Mouse (Mus musculus) thymus, adult 18-20 months (tissue): ENCODE data around the gene Pnmal1.
A peak's percentile ranks its signal among the peaks of the same experiment; 100 is the strongest.

Experiments
- DNase-seq, 2 experiments: peaks; one replicate each; pipeline ENCODE4 v3.0.0; 2022; ENCODE audit warnings: mixed read lengths in 2 of 2

The Pnmal1 gene

DNA sequence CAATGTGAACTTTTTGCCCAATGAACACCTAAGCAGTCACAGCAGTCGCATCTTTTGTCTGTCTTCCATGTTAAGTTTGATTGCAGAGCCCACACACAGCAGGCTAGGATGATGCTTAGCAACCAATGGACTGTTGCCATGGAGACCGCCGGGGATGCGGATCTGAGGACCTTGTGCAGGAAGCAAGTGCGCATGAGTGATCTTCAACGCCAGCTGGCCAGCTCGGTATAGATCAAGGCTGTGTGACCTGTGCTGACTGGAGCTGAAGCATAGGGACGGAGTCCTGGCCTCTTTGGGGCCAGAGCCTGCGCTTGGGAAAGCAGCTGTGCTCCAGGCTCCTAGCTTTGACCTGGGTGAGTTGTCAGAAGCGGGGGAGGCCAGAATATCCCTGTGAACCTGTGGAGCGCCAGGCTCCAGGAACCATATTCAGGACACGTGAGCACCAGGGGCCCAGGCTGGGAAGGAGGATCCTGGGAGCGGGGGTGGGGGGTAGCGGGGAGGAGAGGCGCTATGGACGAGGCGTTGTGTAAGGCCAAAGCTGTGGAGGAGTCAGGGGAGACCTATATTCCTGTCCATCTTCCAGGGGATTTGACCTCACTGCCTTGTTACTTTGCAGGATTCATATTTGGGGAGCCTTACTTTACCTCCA is at the start of gene Pnmal1:
Gene Pnmal1 (plus strand): TSS at position 141 of the 649 bp plus-strand sequence.
- DNase-seq: no peak

DNA sequence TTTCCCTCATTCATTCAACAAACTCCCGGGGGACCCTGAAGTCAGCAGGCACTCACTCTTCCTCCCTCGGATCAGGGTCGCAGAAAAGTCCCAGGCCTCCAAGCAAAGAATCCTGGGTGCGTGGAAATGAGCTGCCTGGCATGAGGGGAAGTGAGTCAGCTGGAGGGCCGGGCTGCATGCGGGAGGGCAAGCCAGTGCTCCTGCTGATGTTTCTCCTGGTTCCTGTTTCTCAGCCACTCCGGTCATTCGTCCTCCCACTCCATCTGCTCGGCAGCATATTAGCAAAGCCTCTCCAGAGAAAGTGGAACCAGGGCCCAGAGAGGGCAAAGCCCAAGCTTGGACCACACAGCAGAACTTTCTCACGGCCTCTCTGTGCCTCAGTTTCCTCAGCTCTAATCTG is 49.6 kb upstream of the Pnmal1 start:
- DNase-seq: no peak

DNA sequence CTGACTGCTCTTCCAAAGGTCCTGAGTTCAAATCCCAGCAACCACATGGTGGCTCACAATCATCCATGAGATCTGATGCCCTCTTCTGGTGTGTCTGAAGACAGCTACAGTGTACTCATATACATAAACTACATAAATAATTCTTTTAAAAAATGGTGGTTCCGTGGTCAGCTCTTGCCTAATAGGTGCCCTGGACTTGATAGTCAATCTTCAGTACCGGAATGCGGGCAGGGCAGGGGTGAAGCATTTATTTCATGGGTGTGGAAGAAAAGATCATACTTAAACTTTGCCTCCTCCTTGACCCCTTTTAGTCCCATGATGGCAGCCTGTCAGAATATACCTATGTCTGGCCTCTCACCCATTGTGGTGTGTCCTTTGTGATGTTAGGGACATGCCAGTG is 47.6 kb upstream of the Pnmal1 start:
- DNase-seq: no peak

DNA sequence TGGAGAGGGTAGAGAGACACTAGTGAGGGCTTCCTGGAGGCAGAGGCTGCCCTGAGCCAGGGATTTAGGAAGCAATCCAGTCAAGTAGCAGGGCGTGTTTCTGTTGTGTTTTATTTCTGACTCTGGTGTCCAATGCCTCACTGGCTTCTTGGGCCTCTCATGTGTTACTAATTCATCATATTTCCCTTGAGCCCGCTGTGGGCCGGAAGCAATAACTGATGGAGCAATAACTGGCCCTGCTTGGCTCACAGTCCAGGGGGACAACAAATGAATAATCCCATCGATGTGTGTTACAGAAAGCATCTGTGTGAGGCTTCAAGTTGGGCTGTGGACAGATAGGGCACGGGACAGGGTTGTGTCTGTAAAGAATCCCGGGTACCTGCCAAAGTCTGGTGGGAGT is 47.1 kb upstream of the Pnmal1 start:
- no peak for DNase-seq

DNA sequence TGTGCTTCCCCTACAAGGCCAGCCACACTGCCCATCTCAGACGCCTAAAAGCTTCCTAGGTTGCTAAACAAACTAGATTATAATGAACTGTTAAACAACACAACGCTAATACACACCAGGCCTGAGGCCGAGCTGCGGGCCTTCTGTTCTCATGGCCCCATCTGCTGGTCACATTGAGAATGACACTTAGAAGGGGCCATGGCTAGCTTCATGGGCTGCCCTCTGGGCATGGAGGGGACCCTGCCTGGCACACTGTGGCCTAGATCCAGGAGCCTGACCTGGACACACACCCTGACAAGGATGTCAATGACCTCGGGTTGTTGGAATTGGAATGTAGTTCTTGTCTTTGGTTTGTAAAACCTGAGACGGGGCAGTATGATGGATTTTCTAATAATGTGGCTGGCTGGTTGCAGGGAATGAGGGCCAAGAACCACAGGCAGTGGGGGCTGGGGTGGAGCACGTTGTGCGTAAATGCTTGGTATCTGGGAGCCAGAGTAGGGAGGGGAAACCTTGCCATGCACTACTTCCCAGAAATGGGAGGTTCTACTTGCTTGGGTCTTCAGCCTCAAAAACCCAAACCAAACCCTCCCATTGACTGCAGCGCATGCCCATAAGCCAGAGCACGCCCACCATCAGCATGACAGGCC is 45.5 kb upstream of the Pnmal1 start:
- DNase-seq: no peak

DNA sequence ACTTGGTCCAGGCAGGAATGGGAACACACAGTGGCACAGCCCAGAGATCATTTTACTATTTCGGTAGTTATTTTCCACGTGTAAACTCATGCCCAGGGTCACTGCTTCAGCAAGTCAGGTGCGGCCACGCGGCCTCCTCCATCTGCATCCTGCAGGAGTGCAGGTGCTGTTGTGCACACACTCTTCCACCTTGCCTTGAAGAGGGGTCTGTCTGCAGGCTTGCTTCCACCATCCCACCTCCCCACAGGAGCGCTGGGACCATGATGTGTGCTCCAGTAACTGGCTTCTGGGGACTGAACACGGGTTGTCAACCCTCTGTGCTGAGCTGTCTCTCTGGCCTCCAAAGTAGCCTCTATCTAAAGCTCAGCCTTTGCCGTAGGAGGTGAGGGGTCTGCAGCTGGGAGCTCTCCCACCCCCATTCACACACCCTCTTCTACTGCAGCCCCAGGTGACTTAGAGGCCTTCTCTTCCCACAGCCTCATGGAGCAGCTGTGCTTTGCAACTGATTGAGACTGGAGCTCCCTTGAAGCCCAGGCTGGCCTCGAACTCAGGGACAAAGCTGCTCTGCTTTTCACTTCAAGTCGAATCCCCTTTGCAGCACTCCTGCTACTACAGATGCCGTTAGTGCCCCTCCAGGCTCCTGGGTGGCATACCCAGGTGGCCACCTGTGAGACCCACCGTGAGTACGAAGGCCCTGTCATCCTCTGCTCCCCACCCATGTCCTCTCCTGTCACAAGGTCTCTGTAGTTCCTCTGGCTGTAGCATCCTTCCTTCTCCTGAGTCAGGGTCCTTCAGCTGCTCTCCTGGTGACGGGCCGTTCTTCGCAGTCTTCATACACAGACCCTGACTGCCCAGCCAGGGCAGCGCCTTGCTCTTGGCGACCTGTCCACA is 44.8 kb upstream of the Pnmal1 start:
- DNase-seq: no peak

DNA sequence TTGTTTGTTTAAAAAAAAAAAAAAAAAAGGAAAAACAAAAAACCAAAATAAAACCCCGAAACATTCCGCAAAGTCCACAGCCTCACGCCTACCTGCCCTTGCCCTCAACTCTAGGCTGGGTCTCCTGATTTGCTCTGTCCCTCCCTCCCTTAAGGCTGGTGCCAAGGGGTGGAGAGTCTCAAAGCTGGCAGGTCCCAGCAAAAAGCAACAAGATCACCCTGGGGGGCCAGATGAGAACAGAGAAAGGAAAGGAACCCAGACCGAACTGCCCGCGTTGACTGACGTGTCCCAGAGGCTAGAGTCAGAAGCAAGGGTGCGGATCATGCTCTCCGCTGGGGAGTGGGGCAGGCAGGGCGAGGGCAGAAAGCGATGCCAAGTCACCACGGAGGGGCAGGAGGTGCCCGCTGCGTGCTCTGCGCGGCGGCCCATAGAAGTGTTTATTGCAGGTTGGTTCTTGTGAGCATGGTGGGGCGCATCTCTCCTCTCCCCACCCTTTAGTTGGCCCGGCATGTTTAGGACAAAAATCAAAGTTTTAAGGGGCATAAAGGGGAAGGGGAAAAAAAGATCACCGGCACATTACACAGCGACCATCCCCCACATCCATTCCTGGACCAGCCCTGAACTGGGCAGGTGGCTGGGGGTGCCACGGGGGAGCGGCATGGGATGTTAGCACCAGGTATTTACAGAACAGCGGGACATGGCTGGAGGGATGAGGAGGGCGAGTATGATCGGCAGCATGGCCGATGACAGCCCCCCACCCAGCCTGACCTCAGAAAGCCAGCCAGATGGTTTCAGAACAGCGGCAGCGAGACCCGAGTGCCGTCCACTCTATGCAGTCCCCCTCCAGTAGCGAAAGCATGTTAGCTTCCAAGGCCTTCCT is 43.8 kb upstream of the Pnmal1 start:
- DNase-seq: no peak

DNA sequence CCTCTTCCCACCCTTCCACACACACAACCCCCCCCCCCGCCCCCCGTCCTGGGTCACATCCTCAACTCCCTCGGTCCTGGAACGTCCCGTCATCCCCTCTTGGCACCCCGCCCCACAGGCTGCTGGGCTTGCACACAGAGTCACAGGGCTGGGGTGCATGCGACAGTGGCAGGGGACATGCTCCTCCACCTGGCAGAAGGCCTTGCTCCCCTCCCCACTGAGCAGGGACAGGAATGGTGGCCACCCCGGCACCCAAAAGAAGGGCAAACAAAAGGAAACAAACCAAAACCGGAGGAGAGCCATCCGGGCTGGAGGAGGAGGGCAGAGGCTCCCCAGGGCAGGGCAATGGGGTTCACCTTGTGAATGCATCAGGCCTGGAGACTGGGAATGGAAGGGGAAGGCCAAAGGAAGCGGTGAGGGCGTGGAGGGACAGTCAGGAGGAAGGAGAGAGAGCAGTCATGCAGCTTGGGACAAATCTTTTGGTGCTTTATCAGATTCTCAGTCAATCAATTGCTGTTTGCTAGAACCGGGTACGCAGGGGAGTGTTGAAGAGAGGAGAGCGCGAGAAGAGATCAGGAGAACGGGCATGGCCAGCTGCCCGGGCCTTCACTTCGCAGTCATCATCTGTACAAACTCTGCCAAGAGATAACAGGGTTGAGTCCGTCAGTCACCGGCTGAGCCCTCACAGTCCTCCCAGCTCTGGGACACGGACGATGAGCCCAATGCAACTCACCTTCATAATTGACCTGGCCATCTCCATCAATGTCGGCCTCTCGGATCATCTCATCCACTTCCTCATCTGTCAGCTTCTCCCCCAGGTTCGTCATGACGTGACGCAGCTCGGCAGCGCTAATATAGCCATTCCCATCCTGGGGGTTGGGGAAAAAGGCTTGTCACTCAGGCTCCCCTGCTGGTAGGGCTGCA is 42.9 kb upstream of the Pnmal1 start:
- DNase-seq: no peak

DNA sequence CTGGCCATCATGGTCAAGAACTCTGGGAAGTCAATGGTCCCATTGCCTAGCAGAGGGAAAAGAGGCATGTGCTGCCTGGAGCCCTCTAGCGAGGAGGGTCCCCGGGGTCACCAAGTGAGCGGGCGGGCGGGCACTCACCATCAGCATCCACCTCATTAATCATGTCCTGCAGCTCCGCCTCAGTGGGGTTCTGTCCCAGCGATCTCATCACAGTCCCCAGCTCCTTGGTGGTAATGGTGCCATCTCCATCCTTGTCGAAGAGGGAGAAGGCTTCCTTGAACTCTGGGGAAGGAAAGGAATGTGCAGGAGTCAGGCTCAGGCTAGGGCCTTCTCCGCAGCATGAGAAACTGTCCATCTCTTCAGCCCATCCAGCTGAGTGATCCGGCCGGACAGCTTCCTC is 42.0 kb upstream of the Pnmal1 start:
- DNase-seq: no peak

DNA sequence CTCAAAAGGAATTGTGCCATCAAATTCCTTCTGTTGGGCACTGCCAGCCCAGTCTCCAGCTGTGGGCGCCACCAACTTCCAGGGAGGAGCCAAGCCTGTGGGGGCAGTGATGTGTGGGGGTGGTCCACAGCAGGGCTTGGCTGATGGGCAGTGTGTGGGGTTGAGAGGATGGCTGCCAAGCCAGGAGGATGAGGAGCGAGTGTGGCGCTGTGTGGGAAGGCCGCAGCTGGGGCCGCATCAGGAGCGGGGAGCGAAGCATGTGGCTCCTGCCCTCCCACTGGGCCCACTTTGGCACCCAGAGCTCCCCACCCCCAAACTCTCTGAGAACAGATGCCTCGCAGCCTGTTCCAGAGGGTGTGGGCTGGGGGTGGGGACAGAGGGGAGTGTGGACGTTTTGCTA is 41.5 kb upstream of the Pnmal1 start:
- no peak for DNase-seq

DNA sequence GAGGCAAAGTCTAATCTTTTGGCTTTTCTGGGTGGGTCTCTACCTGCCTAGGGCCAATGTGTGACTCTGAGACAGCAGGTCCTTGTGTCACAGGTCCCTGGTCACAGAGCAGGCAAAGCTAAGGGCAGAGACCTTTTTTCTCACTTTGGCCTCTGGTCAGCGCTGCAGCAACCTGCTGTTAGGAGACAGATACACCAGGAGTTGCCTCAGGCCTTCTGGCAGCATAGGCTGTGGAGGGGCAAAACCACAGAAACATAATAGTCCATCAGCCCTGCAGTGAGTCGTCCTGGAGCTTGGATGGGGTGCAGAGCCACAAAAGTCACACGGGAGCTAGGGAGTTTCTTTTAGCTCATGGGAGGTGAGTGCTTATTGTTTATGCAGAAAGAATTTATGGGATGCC is 40.8 kb upstream of the Pnmal1 start:
- no peak for DNase-seq

DNA sequence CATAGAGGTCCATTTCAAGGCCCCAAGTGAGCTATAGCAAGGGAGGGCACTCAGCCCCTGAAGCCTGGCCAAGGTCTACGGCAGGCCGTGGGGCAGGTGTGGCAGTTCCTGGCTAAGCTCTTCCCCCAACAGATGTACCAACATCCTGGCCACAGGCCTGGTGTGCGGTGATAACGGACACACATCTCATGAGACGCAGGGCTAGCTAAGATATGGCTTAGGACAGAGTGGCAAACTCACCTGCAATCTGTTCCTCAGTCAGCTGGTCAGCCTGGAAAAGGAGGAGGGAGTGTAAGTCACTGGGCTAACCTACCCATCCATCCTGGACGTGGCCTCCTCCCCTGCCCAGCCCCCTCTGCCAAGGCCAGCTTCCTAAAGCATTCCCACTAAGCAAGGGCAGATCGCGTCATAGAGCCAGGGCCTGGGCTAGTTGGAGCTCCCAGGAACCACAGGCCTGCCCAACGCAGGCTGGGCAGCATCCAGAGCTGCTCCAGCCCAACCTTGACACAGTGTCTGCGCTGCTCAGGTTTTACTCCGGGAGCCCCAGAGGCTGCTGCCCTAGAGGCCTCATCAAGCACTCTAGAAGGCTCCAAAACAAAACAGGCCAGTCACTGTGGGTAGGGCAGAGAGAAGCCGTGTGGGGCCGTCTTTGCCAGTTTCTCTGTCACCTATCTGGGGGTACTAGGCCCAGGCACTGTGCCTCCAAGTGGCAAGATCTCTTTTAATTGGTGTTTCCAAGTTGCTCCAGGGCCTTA is 39.9 kb upstream of the Pnmal1 start:
- DNase-seq: no peak

DNA sequence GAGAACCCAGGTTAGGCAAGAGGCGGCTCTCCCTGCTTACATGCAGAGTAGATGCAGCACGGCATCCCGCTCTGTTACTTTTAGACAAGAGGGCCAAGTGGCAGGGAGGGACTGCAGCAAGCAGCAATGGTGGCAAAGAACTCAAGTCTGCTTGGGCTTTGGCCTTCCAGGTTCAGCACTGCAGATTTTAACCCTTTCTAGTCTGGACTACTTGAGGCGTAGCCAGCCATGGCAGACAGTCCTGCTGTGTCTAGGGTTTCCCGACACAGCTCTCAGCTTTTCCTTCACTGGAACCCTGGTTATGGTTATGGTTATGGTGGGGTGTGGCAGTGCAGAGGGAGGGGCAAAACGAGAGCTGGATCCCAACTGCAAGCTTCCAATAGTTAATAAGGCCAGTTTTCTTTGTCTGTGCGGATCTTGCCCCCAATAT is 39.3 kb upstream of the Pnmal1 start:
- DNase-seq: no peak

DNA sequence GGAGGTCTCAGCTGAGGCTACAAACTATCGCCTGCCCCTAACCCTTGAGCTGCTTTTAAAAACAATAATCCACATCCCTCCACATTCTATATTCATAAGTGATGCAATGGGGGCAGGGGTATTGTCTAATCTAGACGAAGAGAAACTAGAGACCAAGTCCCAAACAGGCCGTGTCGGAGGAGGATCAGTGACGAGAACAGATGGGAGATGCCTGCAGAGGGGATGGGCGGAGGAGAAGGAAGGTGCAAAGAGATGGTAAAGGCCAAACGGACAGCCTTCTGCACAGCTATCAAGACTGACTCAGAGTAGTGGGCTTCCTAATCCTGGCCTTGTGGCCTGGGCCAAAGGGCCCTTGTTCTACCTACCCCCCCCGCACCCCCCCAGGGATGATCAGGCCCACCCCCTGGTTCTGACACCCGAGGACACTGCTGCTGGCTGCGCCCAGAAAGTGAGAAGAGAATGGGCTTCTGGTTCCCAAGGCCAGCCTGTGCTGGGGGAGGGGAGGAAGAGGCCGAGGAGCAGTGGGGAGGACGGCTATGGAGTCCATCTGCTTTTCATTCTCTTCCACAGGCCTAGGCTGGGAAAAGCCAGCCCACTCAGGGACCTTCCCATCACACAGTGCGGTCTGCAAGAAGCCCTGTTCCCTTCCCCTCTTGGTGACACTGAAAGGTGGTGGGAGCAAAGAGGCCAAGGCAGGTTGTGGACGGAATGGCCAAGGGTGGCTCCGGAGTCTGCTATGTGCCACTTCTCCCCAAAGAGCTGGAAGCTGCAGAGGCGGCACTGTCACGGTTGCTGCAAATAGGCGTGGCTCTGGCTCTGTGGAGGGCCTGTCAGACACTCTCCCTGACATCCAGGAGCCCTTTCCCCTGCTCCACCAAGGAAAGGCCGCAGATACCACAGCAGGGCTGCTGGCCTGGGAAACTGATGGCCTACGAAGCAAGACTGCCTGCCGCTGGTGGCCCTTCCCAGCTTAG is 38.4 kb upstream of the Pnmal1 start:
- DNase-seq: no peak

DNA sequence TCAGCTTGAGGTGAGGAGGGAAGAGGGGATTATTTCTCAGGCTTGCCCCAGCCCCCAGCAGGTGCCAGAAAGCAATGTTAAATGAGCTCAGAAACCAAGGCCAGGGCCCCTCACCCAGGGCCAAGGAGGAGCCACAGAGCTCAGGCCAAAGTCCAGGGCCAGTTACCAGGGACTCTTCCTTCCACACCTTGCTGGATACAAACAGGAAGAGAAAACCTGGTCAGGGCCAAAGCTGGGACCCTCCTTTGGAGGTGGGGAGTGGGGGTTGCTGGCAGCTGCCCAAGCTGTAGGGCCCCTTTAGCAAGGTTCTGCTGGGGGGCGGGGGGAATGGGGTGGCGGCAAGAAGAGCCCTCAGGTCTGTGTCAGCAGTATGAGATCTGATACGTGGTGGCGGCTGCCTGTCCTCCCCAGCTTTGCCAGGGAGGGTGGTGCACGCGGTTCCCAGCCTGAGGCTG is 37.6 kb upstream of the Pnmal1 start:
- no peak for DNase-seq

DNA sequence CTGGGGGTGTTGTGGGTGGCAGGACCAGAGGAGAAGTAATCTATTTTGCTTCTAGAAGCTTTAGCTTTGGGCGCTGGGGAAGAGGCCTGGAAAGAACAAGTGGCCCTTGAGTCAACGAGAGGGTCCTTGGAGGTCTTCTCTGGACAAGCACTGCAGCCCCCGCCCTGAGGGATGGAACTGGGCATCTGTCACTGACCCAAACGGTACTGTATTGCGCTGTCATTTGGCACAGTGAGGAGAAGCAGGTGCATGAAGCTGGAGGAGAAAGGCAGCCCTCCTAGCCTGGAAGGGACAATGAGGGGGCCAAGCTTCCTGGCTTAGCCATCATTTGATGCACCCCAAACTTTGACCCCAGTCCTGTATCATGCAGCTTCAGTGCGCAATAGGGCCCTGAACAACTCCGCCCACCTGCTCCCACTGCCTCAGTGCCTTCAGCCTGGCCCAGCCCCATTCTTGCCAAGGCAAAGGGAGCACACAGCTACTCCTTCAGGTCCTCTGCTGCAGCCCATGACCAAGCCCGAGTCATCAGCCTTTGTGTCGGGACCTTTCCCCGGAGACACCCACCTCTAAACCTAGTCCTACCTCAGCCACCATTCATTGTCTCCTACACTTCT is 37.0 kb upstream of the Pnmal1 start:
- no peak for DNase-seq

DNA sequence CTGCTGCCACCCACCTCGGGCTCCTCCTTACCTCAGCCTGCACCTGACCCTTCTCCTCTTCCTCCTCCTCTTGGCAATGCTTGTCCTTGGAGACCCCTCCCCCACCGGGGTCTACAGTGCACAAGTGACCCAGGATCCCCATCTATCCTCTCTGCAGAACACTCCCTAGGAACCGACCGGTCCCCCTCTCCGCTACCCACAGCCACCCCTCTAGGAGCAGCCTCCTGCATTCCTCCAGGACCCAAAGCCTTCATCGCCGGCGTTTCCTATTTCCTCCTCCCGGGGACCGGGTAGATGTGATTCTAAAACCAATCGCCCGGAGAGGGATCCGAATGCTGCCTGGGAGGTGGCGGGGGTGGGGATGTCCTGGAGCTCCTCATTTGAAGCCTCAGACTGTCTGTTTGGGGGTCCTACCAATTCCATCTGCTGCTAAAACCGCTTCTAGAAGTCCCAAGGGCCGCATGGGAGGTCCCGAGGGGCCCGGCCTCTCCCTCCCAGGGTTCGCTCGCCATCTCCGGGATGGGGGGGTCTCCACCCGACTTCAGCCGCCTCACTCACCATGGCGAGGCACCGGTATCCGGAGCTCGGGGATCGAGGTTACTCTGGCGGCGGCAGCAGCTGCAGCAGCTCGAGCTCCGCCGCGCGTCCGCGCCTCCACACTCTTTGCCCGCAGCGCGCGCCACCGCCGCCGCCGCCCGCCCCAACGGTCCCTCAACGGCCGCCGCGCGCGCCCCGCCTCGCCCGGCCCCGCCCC is 36.0 kb upstream of the Pnmal1 start:
- peak; percentile 41 to 66 for DNase-seq
